Mouse (Mus musculus) heart, embryonic 14.5 days (tissue): ENCODE measurements around the gene Zbtb39. TPM values are rescaled to one million over a fixed set of nuclear protein-coding genes. Genes with fewer than 3 reads are reported as not detected.

Experiments used
- ATAC-seq: fragments of 200-750 bp; cut with Nextera tagmentation; 2 replicates; pipeline ENCODE4 v1.8.0; 2017; ENCODE audit warnings: low read depth, moderate TSS enrichment; ENCODE audit not compliant: insufficient number of reproducible peaks, insufficient read depth, low FRiP score
- H3K27ac ChIP-seq, 2 experiments: fragments of 200-500 bp in 1 of 2; fragments of 300-500 bp in 1 of 2; sonication (generic) in 1 of 2; replicated peaks in 1 of 2; 2 replicates each; pipeline ENCODE4 v1.5.1; 2012 to 2014; ENCODE audit warnings: low read depth in 2 of 2, low read length in 2 of 2, control low read depth in 1 of 2, mild to moderate bottlenecking in 1 of 2, mixed read lengths in 1 of 2; ENCODE audit not compliant: control insufficient read depth in 1 of 2, insufficient read depth in 1 of 2
- H3K27me3 ChIP-seq: fragments of 300-500 bp; sonication (generic); 2 replicates; pipeline ENCODE4 v1.6.1; 2014; ENCODE audit warnings: mild to moderate bottlenecking, low read length, control low read depth; ENCODE audit not compliant: control insufficient read depth, insufficient read depth
- H3K36me3 ChIP-seq: fragments of 300-500 bp; sonication (generic); 2 replicates; pipeline ENCODE4 v1.6.1; 2014; ENCODE audit warnings: mild to moderate bottlenecking, control low read depth, low read length, mixed read lengths; ENCODE audit not compliant: control insufficient read depth, insufficient read depth
- H3K4me1 ChIP-seq, 2 experiments: fragments of 200-500 bp in 1 of 2; fragments of 300-500 bp in 1 of 2; sonication (generic) in 1 of 2; 2 replicates each; pipeline ENCODE4 v1.6.1; 2012 to 2014; ENCODE audit warnings: low read length in 2 of 2, control low read depth in 1 of 2, mixed read lengths in 1 of 2; ENCODE audit not compliant: control insufficient read depth in 2 of 2, insufficient read depth in 2 of 2
- H3K4me2 ChIP-seq: fragments of 300-500 bp; sonication (generic); 2 replicates; pipeline ENCODE4 v1.6.1; 2014; ENCODE audit warnings: mild to moderate bottlenecking, low read length
- H3K4me3 ChIP-seq, 2 experiments: fragments of 200-500 bp in 1 of 2; fragments of 300-500 bp in 1 of 2; sonication (generic) in 1 of 2; 2 replicates each; pipeline ENCODE4 v1.5.1; 2012 to 2014; ENCODE audit warnings: low read length in 2 of 2, mild to moderate bottlenecking in 2 of 2, control low read depth in 1 of 2, low read depth in 1 of 2, moderate library complexity in 1 of 2; ENCODE audit not compliant: control insufficient read depth in 1 of 2, insufficient read depth in 1 of 2
- H3K9ac ChIP-seq: fragments of 300-500 bp; sonication (generic); 2 replicates; pipeline ENCODE4 v1.6.1; 2014; ENCODE audit warnings: mild to moderate bottlenecking, low read length
- H3K9me3 ChIP-seq: fragments of 300-500 bp; sonication (generic); 2 replicates; pipeline ENCODE4 v1.6.1; 2016; ENCODE audit warnings: low read length, control low read depth; ENCODE audit not compliant: control insufficient read depth
- WGBS: fragments of 180-500 bp; shearing (Covaris S2); extraction: QIAGEN DNeasy Blood & Tissue Kit; methylation state at CpG from one replicate; pipeline ENCODE4 v1.1.7; 2014; 5-methylcytosine and 5-hydroxymethylcytosine counted together
- polyA plus RNA-seq: library from polyadenylated mRNA; unstranded; fragments of >200 nt; fragmentation: Nextera tagmentation; extraction: Ambion mirVana; gene quantifications from 2 replicates; pipeline ENCODE4 v1.2.1, GENCODE M21; 2014

The Zbtb39 gene
- polyA plus RNA-seq, 1 experiment from 2014 or later = 2.3 TPM

GRCm38 (mm10) chr10:127705783-127706182 lies 33.6 kb upstream of the Zbtb39 start:
- no peak for ATAC-seq
- H3K27me3 ChIP-seq = no peaks in the 10 kb centered on the region; the same call in 1 of the 2 replicates
- H3K27ac ChIP-seq = no peak overlapping the region
- no peak overlapping the region for H3K4me3 ChIP-seq
- no peak overlapping the region for H3K4me2 ChIP-seq
- 92% methylated on average over 4 of the region's 4 CpGs for WGBS
- H3K9me3 ChIP-seq = no peaks in the 10 kb centered on the region
- H3K9ac ChIP-seq = no peak overlapping the region
- H3K36me3 ChIP-seq = no peaks in the 10 kb centered on the region
- peaks cover 8 to 11% of the 10 kb centered on the region in 2 experiments for H3K4me1 ChIP-seq

- Histone ChIP-seq H3K9ac (no peak overlapping the region), H3K4me3 (no peak overlapping the region), H3K27me3 (no peaks in the 10 kb centered on the region; the same call in 1 of the 2 replicates), H3K4me2 (no peak overlapping the region), H3K27ac (no peak overlapping the region), H3K9me3 (no peaks in the 10 kb centered on the region), H3K4me1 (peaks cover 8 to 11% of the 10 kb centered on the region in 2 experiments), H3K36me3 (no peaks in the 10 kb centered on the region)
- 30% methylated on average over 7 of the region's 7 CpGs for WGBS
- 0 out of 2 replicates have a peak, but pooled peaks have one; percentile 14 for ATAC-seq
Observed at GRCm38 (mm10) chr10:127707721-127708120, 31.6 kb upstream of the Zbtb39 start.

GRCm38 (mm10) chr10:127708850-127709370 lies 30.4 kb upstream of the Zbtb39 start:
- H3K9me3 ChIP-seq = no peaks in the 10 kb centered on the region
- 83% methylated on average over 3 of the region's 3 CpGs for WGBS
- H3K4me3 ChIP-seq = no peak overlapping the region
- no peak overlapping the region for H3K27ac ChIP-seq
- H3K27me3 ChIP-seq = no peaks in the 10 kb centered on the region; the same call in 1 of the 2 replicates
- H3K4me2 ChIP-seq = no peak overlapping the region
- ATAC-seq = no peak
- peaks cover 8 to 11% of the 10 kb centered on the region in 2 experiments for H3K4me1 ChIP-seq
- H3K36me3 ChIP-seq = no peaks in the 10 kb centered on the region
- no peak overlapping the region for H3K9ac ChIP-seq

- no peak overlapping the region for H3K27ac ChIP-seq
- ATAC-seq = no peak
- WGBS = 60% methylated on average over 13 of the region's 13 CpGs
Observed at GRCm38 (mm10) chr10:127710331-127710730, 29.0 kb upstream of the Zbtb39 start.

GRCm38 (mm10) chr10:127712736-127713135 lies 26.6 kb upstream of the Zbtb39 start:
- no peaks in the 10 kb centered on the region for H3K27me3 ChIP-seq
- no peak overlapping the region for H3K4me3 ChIP-seq
- no peaks in the 10 kb centered on the region for H3K36me3 ChIP-seq
- H3K9ac ChIP-seq = no peak overlapping the region
- H3K9me3 ChIP-seq = no peaks in the 10 kb centered on the region
- 61% methylated on average over 6 of the region's 6 CpGs for WGBS
- H3K4me1 ChIP-seq = peaks cover under 1 to 5% of the 10 kb centered on the region in 2 experiments
- H3K27ac ChIP-seq = no peak overlapping the region
- no peak for ATAC-seq
- H3K4me2 ChIP-seq = no peak overlapping the region

More at GRCm38 (mm10) chr10:127710331-127710730, 29.0 kb upstream of the Zbtb39 start:
- Histone ChIP-seq H3K4me1 (peaks cover 8 to 11% of the 10 kb centered on the region in 2 experiments), H3K4me2 (no peak overlapping the region), H3K9ac (no peak overlapping the region), H3K36me3 (no peaks in the 10 kb centered on the region), H3K9me3 (no peaks in the 10 kb centered on the region), H3K27me3 (no peaks in the 10 kb centered on the region), H3K4me3 (no peak overlapping the region)

- Histone ChIP-seq H3K36me3 (no peaks in the 10 kb centered on the region), H3K4me2 (peak overlapping the region; percentile 41), H3K9me3 (no peaks in the 10 kb centered on the region), H3K27me3 (peaks cover 21% of the 10 kb centered on the region), H3K4me3 (peak overlapping the region in 1 of 2 experiments; percentile 10; a peak in 1 of 4 replicates), H3K9ac (peak overlapping the region; percentile 54; the same call in 1 of the 2 replicates), H3K4me1 (peaks cover 0 to 6% of the 10 kb centered on the region in 2 experiments; a peak in 2 of 4 replicates), H3K27ac (no peak overlapping the region)
- no peak for ATAC-seq
- WGBS = 6% methylated on average over 20 of the region's 20 CpGs
Observed at GRCm38 (mm10) chr10:127721671-127722418, 17.5 kb upstream of the Zbtb39 start.

- Histone ChIP-seq H3K27ac (no peak within 1 kb of the TSS), H3K4me1 (peaks cover 0 to 6% of the 10 kb centered on the region in 2 experiments; a peak in 2 of 4 replicates), H3K4me3 (no peak within 1 kb of the TSS), H3K36me3 (no peaks in the 10 kb centered on the region), H3K4me2 (no peak within 1 kb of the TSS), H3K9ac (no peak within 1 kb of the TSS), H3K9me3 (no peaks in the 10 kb centered on the region), H3K27me3 (peaks cover 28% of the 10 kb centered on the region)
- 76% methylated on average over 3 of the region's 3 CpGs for WGBS
- ATAC-seq = no peak
Observed at GRCm38 (mm10) chr10:127724178-127724577, 15.2 kb upstream of the Zbtb39 start, which contains the start of gene Tac2. TSS of gene Tac2 (plus strand) at chr10:127724478.
